Comparison of ENCODE assay signal across 9 mouse cellular contexts in genomic region chr11:108344759-108345158, GRCm38 (mm10). TPM values are rescaled to one million over a fixed set of nuclear protein-coding genes. Genes with fewer than 3 reads are reported as not detected.
DNase-seq lines count a peak whose midpoint lies in the region; ATAC-seq lines count a peak whose summit lies in the region.
"Had no signal": no experiment of that assay in that cellular context is flagged by ENCODE, and none has a peak within 500 bp of the region (broad histone marks: within the 10 kb centered on the region; RNA-seq: fewer than 3 reads in every experiment).

No protein-coding gene starts in this region.

- no peak for DNase-seq in heart, adult 8-10 months (ENCODE audit: low spot score)
- no peak for DNase-seq in embryonic facial prominence, embryonic 11.5 days (ENCODE audit: low spot score)
- no peak for DNase-seq in hindbrain, embryonic 14.5 days (ENCODE audit: low spot score)
- DNase-seq in midbrain, embryonic 11.5 days (ENCODE audit: low spot score, missing footprints), result peak; percentile 83
- no peak for DNase-seq in ovary, postnatal 14 days (ENCODE audit: low spot score)
- no peak for DNase-seq in spleen, postnatal 36 days (ENCODE audit: low spot score in 2 of 2)
- DNase-seq in frontal cortex, adult 2 months (ENCODE audit: extremely low spot score in 1 of 2, low spot score in 1 of 2), result no peak
- DNase-seq: thymus, adult 2 months had no signal

- H3K27me3 ChIP-seq in heart, embryonic 16.5 days (ENCODE audit: control insufficient read depth, insufficient read depth, low read length), result no peaks in the 10 kb centered on the region
- no peaks in the 10 kb centered on the region for H3K27me3 ChIP-seq in embryonic facial prominence, embryonic 11.5 days (ENCODE audit: control insufficient read depth, insufficient read depth, low read length)
- H3K27me3 ChIP-seq in hindbrain, embryonic 14.5 days (ENCODE audit: control insufficient read depth, insufficient read depth, low read length), result no peaks in the 10 kb centered on the region
- H3K27me3 ChIP-seq in midbrain, embryonic 11.5 days (ENCODE audit: control insufficient read depth, insufficient read depth, low read length), result peaks cover 12% of the 10 kb centered on the region; the same call in 1 of the 2 replicates

- no peak overlapping the region for H3K9ac ChIP-seq in heart, embryonic 16.5 days (ENCODE audit: low read length)
- H3K9ac ChIP-seq in embryonic facial prominence, embryonic 11.5 days (replicated peaks; ENCODE audit: low read length), result no peak overlapping the region
- peak overlapping the region; percentile 82 for H3K9ac ChIP-seq in hindbrain, embryonic 14.5 days
- peak overlapping the region; percentile 85 for H3K9ac ChIP-seq in midbrain, embryonic 11.5 days (ENCODE audit: low read length)

- peak overlapping the region; percentile 93 for H3K4me2 ChIP-seq in heart, embryonic 16.5 days (ENCODE audit: low read depth, low read length)
- peak overlapping the region; percentile 100; the same call in 1 of the 2 replicates for H3K4me2 ChIP-seq in embryonic facial prominence, embryonic 11.5 days (ENCODE audit: low read depth, low read length)
- H3K4me2 ChIP-seq in hindbrain, embryonic 14.5 days (replicated peaks), result peak overlapping the region; percentile 98
- H3K4me2 ChIP-seq in midbrain, embryonic 11.5 days, result peak overlapping the region; percentile 76

- 72% methylated on average over 8 of the region's 8 CpGs for WGBS in heart, embryonic 16.5 days
- 64% methylated on average over 8 of the region's 8 CpGs for WGBS in embryonic facial prominence, embryonic 11.5 days
- whole genome bisulfite sequencing in hindbrain, embryonic 14.5 days, result 37% methylated on average over 8 of the region's 8 CpGs
- WGBS in midbrain, embryonic 11.5 days, result 47% methylated on average over 8 of the region's 8 CpGs

- H3K4me3 ChIP-seq in heart, embryonic 16.5 days (ENCODE audit: low read length), result peak overlapping the region; percentile 73; the same call in 1 of the 2 replicates
- H3K4me3 ChIP-seq in embryonic facial prominence, embryonic 11.5 days (ENCODE audit: low read depth, low read length), result no peak overlapping the region
- peak overlapping the region; percentile 71 for H3K4me3 ChIP-seq in hindbrain, embryonic 14.5 days (replicated peaks; ENCODE audit: low read length)
- peak overlapping the region; percentile 57; the same call in 1 of the 2 replicates for H3K4me3 ChIP-seq in midbrain, embryonic 11.5 days (ENCODE audit: low read depth, low read length)

- no peaks in the 10 kb centered on the region for H3K36me3 ChIP-seq in heart, embryonic 16.5 days (ENCODE audit: control insufficient read depth, insufficient read depth)
- no peaks in the 10 kb centered on the region for H3K36me3 ChIP-seq in embryonic facial prominence, embryonic 11.5 days (replicated peaks; ENCODE audit: control insufficient read depth, insufficient read depth, low read depth, low read length)
- peaks cover 2% of the 10 kb centered on the region; the same call in 1 of the 2 replicates for H3K36me3 ChIP-seq in hindbrain, embryonic 14.5 days (replicated peaks; ENCODE audit: control insufficient read depth, insufficient read depth)
- no peaks in the 10 kb centered on the region for H3K36me3 ChIP-seq in midbrain, embryonic 11.5 days (ENCODE audit: control insufficient read depth, insufficient read depth, low read length)

- ATAC-seq in heart, embryonic 16.5 days (replicated peaks; ENCODE audit: extremely low read depth, insufficient read depth, low FRiP score), result no peak
- no peak for ATAC-seq in embryonic facial prominence, embryonic 11.5 days (replicated peaks; ENCODE audit: insufficient number of reproducible peaks, low FRiP score, low TSS enrichment, low read depth)
- ATAC-seq in hindbrain, embryonic 14.5 days (ENCODE audit: low FRiP score), result no peak
- ATAC-seq in midbrain, embryonic 11.5 days (ENCODE audit: low FRiP score), result no peak

- H3K9me3 ChIP-seq in heart, embryonic 16.5 days (replicated peaks; ENCODE audit: control insufficient read depth, low read length), result no peaks in the 10 kb centered on the region
- H3K9me3 ChIP-seq in embryonic facial prominence, embryonic 11.5 days (replicated peaks; ENCODE audit: control insufficient read depth, low read length), result no peaks in the 10 kb centered on the region
- no peaks in the 10 kb centered on the region for H3K9me3 ChIP-seq in hindbrain, embryonic 14.5 days (ENCODE audit: control insufficient read depth, low read length)
- H3K9me3 ChIP-seq in midbrain, embryonic 11.5 days (ENCODE audit: control insufficient read depth, low read length), result no peaks in the 10 kb centered on the region

- peaks cover 17% of the 10 kb centered on the region for H3K4me1 ChIP-seq in heart, embryonic 16.5 days (ENCODE audit: control insufficient read depth, insufficient read depth, low read length)
- peaks cover 3% of the 10 kb centered on the region; the same call in 1 of the 2 replicates for H3K4me1 ChIP-seq in embryonic facial prominence, embryonic 11.5 days (ENCODE audit: control insufficient read depth, insufficient read depth, low read length)
- peaks cover 14% of the 10 kb centered on the region for H3K4me1 ChIP-seq in hindbrain, embryonic 14.5 days (replicated peaks; ENCODE audit: control insufficient read depth, insufficient read depth, low read length)
- peaks cover 8% of the 10 kb centered on the region for H3K4me1 ChIP-seq in midbrain, embryonic 11.5 days (ENCODE audit: control insufficient read depth, insufficient read depth, low read length)

- no peak overlapping the region for H3K27ac ChIP-seq in heart, embryonic 16.5 days (ENCODE audit: low read length)
- H3K27ac ChIP-seq in embryonic facial prominence, embryonic 11.5 days (replicated peaks; ENCODE audit: low read depth, low read length), result no peak overlapping the region
- no peak overlapping the region for H3K27ac ChIP-seq in hindbrain, embryonic 14.5 days
- H3K27ac ChIP-seq in midbrain, embryonic 11.5 days (ENCODE audit: low read depth, low read length), result no peak overlapping the region

RNA-seq across cellular contexts. Expression of gene Prkca, which starts 1.0 kb away (rescaled TPM):
- polyA plus RNA-seq in heart, embryonic 16.5 days (2015; fragmentation: Nextera tagmentation; extraction: Ambion mirVana), result 12.9 and 14.4 TPM in 2 replicates
- total RNA-seq in heart, adult 8-10 months (2022), result 10 to 100 TPM; 28.2 to 38.1 (median 33.4) TPM
- 4.8 and 7.4 TPM in 2 replicates for polyA plus RNA-seq in embryonic facial prominence, embryonic 11.5 days (2014; fragmentation: Nextera tagmentation; extraction: Ambion mirVana)
- polyA plus RNA-seq in hindbrain, embryonic 14.5 days (2014; fragmentation: Nextera tagmentation; extraction: Ambion mirVana), result 9.1 and 9.7 TPM in 2 replicates
- polyA plus RNA-seq in midbrain, embryonic 11.5 days (2014; fragmentation: Nextera tagmentation; extraction: Ambion mirVana), result 3.3 and 4.5 TPM in 2 replicates
- 72.6 and 80.3 TPM in 2 replicates for polyA plus RNA-seq in frontal cortex, adult 2 months (2012; rRNA removed)

RNA-seq across cellular contexts. Expression of gene Apoh, which starts 1.6 kb away (rescaled TPM):
- 0.66 and 0.77 TPM in 2 replicates for polyA plus RNA-seq in heart, embryonic 16.5 days (2015; fragmentation: Nextera tagmentation; extraction: Ambion mirVana)
- not detected for total RNA-seq in heart, adult 8-10 months (2022)
- 0.17 TPM in 1 of 2 replicates, not detected in the other for polyA plus RNA-seq in embryonic facial prominence, embryonic 11.5 days (2014; fragmentation: Nextera tagmentation; extraction: Ambion mirVana)
- polyA plus RNA-seq in hindbrain, embryonic 14.5 days (2014; fragmentation: Nextera tagmentation; extraction: Ambion mirVana), result 0.59 TPM in 1 of 2 replicates, not detected in the other
- not detected in 2 replicates for polyA plus RNA-seq in midbrain, embryonic 11.5 days (2014; fragmentation: Nextera tagmentation; extraction: Ambion mirVana)
- polyA plus RNA-seq in frontal cortex, adult 2 months (2012; rRNA removed), result 0.62 and 0.67 TPM in 2 replicates

Comparison
In these comparisons a context has a peak if more than half of its experiments do, and no peak if none do; other contexts are left out.
1. H3K9ac ChIP-seq: peak in hindbrain, embryonic 14.5 days (single experiment) and midbrain, embryonic 11.5 days (single experiment); none in heart, embryonic 16.5 days (single experiment) and embryonic facial prominence, embryonic 11.5 days (single experiment).
2. Peak in every context shown above with its lines, with median percentiles within 50 percentile points of each other: H3K4me2 ChIP-seq.